Mouse (Mus musculus): ENCODE measurements around the gene Ptprj.
"Not testable (repeated sequence)": the region's sequence is repeated elsewhere in the genome, so short reads cannot be mapped to it uniquely, and the experiment has no call there.

The Ptprj gene

DNA sequence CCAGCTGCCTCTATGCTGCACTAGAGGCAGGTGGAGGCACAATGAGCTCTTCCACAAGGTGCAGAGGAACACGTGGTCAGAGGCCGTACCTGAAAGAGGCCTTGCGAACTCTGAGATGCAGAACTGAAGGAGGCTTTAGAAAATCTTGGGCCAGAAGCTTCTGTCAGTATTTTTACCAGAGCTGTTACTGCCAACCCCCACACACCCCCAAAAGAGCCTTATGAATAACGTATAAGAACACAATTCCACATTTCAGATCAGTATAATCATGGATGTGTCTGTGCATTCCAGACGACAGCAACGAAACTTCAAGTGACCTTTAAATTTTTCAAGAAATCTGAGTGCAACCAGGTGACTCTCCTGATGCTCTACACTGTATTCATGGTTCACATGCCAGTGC, 98.9 kb downstream of the Ptprj start:
- DNase-seq (ENCODE audit: low read depth, low spot score): no peak

DNA sequence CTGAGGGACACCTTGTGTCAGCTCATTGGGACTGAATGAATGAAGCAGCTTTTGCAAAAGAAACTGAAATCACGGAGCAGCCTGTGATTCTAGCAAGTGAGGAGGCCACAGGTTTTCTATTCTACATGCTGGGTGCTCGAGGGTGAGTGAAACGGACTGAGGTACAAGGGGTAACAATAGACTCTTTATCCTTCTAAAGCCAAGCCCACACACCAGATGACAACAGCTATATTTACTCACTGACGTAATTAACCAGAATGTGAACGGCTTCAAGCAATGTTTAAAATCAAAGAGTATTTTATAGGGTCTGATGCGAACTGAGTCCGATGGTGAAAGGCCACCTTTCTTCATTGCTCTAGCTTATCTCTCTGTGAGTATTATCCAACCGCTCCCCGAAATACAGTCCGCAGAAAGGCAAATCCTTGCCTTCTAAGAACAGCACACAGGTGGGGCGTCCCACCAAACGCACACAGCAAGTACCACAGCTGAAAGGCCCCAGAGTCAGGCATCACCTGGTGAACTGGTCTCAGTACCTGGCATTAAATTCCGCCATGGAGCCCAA, 99.6 kb downstream of the Ptprj start:
- no peak for DNase-seq (ENCODE audit: low read depth, low spot score)

DNA sequence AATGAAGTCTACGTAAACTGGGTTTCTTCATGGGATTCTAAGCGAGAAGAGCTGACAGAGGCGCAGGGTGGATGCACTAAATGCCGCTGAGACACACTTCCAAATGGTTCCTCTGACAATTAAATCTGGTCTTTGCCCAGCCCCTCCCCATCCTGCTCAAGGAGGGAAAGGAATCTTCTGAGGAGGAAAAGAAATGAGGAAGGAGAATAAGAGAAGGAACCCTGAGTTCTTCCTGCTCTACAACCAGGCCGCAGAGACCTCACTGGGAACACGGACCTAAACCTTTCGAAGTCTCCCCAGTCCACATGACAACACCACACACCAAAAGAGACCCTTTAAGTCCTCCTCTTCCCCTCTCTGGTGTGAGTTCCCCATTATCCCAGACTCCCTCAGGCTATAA, 101.9 kb downstream of the Ptprj start:
- DNase-seq (ENCODE audit: low read depth, low spot score): no peak

DNA sequence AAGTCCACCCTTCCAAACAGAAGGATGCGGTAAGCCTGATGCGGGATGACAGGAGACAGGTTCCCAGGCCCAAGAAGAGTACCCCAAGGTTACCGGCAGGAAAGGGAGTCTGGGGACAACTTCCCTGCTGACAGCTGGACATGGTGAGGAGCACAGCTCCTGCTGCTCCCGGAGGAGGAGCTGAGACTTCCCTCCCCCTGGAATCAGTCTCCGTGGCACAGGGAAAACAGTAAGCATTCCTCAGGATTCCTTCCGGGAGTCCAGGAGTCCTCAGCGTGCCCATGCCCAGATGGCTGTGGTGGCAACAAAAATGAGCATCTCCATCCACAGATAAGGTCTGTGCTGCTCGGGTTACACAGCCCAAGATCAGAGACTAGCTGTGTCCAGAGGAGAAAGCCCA, 102.8 kb downstream of the Ptprj start:
- no peak for DNase-seq (ENCODE audit: low read depth, low spot score)

DNA sequence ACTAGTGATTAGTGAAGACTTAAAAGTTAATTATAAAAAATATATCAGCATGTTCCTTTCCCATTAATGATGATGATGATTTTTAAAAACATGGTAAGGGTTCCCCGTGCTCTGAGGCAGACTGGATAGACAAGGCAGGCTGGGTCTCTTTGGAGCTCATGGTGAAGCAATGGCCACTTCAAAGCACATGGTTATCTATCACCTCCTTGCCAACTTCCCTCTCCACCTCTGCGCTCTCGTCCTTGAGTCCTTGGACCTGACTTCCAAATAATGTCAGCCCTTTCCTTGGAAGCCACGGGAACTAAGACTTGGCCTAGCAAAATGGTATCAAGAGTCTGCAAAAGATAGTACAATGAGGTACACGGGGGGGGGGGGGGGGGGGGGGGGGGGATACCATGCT, 103.7 kb downstream of the Ptprj start:
- no peak for DNase-seq (ENCODE audit: low read depth, low spot score)

DNA sequence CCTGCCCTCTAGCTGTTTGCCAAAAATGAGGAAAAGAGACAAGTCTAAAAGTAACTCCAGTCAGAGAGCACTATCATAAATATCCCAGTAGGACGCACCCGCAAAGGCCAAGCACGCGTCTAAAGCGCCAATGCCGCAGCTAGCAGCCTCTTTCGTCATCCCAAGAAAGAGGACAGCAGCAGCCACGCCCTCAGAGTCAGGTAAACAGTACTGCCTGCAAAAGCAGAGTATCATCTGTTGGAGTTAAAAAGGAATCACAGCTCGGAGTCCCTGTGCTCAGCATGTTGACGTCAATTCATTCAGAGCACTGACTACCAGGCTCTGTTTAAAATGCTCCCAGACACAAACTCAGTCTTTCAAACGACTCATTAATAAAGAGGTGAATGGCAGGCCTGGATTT, 104.1 kb downstream of the Ptprj start:
- DNase-seq (ENCODE audit: low read depth, low spot score): no peak

DNA sequence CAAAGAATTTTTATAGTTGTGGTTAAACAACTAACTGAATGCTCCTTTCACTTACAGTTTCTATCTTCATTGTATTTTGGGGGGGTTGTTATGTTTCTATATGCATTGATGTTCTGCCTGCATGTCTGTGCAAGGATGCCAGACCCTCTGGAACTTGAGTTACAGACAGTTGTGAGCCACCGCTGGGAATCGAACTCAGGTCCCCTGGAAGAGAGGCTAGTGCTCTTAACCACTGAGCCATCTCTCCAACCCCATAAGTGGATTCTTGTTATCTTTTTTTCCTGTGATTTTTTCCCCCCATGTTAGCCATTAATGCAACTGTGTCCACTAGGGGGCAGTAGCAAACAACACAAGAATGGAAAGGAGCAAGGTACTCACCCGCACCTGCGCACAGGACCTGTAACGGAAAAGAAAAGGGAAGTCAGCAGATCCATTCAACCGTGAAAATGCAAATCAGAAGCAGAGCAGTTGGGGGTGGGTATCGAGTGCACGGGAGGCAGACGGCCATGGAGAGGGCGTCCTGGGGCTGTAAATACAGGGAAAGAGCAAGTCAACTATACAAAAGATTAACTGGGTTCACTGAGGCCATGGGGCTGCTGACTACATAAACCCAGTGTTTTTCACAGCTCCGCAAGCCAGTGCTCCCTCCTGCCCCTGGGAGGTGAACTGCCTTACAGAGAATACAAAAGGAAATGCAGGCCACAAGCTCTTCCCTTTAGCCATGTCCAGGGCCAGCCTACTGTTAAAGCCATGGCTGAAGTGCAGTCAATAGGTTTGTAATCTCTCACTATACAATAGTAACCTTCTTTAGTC, 105.6 kb downstream of the Ptprj start:
- DNase-seq (ENCODE audit: low read depth, low spot score): peak; percentile 92

DNA sequence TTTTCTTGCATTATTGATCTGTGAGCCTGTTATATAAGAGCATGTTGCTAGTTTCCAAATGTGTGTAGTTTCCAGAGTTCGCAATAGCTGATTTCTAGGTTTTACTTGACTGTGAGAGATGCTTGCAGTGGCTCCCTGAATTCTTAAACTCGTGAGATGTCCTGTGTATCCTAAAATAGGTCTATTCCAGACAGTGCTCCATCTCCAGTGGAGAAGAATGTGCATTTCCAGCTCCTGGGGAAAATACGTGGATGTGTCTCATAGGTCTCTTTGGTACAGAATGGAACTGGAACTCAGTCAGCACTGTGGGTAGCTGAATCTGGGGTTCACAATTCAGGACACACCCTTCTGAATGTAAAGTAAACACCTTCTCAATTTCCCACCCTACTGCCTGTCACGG, 107.7 kb downstream of the Ptprj start:
- no peak for DNase-seq (ENCODE audit: low read depth, low spot score)

DNA sequence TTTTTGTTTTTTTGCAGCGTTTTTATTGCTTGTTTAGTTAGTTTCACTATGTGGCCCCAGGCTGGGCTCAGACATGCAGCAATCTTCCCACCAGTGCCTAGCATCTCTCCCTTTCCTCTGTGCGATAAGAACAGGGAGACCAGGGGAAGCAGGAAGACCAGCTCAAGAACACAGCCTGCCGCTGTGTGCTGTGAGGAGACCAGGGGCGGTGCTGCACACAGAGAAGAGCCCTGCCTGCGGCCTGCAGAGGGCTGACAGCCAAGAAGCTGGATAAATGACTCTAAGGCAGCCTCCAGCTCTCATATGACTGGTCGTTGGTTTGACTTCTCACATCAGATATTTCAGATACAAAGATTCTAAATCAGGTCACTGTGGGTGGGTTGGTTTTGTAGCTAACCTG, 110.3 kb downstream of the Ptprj start:
- DNase-seq (ENCODE audit: low read depth, low spot score): no peak

DNA sequence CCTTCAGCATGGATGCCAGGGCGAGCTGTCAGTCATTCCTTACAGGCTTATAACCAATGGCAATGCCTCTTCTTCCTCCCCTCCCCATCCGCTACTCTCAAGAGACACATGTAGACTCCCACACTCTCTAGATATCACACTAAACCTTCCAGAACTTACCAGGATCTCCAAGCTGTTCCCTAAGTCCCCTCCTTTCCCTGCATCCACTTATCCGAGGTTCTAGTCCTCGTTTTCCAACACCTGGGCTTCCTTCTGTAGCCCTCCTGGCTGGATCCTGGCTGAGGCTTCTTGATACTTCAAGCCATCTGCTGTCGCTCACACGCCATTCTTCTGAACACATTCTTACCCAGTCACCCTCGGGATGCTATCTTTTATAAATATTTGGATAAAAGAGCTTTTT, 114.0 kb downstream of the Ptprj start:
- DNase-seq (ENCODE audit: low read depth, low spot score): no peak

DNA sequence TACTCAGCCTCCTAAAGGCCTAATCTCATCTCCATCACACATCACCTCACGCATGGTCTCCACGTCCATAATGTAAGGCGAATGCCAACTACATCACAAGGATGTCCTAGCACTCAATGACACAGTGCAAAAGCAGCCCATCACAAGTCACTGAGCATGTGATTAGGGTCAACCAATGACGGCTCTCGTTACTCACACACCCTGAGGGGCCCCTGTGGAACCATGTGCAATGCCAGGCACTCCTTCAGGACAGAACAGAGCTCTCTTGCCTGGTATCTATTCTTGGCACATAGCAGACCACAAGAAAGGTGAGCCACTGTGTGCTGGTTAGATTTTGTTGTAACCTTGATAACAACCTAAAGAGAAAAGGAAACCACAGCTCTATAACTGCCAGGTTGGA, 116.7 kb downstream of the Ptprj start:
- no peak for DNase-seq (ENCODE audit: low read depth, low spot score)

DNA sequence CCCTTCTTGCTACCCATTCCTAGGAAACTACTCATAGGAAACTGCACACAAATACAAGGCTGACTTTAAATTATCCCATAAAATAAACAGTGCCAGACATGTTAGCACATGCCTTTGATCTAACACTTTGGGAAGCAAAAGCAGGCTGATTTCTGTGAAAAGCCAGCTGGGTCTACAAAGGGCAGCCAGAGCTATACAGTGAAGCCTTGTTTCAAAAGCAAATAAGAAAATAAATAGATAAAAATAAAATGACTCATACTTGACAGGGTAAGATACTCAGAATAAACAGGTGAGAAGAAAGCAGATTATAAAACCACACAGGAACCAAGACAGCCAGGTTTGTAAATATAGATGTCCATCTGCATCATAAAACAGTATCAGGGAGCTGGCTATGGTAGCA, 118.2 kb downstream of the Ptprj start:
- no peak for DNase-seq (ENCODE audit: low read depth, low spot score)

DNA sequence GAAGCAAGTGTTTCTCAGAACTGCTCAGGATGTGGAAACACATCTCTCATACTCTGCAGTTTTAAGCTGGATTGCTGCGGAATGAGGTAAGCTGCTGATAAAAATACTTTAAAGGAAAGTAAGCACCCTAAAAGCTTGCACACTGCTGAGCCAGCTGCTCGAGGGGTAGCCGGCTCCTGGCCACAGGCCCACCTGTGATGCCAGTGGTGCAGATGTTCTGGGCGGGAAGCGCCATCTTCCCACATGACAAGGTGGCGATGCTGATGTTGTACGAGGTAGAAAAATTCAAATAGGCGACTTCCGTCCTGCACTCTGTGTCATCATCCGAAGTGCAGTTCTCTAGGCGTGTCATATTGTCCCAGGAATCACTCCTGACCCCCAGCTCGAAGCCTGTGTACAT, 122.5 kb downstream of the Ptprj start:
- no peak for DNase-seq (ENCODE audit: low read depth, low spot score)

DNA sequence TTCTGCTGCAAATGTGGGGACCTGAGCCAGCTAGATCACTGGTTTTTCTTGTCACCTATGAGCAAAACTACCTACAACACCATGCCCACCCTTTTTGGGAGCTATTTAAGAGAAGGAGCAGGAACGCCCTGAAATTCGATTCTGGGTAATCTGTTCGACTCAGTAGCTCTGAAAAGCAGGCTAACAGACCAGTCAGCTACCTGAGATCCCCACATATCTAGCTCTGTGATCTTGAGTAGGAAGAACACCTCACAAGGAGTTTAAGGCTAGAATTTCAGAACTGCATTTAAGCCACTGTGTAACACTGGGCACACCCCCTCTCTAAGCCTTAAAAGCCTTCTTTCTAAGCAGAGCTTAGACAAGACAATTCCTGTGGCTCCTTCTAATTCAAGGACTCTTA, 128.1 kb downstream of the Ptprj start:
- no peak for DNase-seq (ENCODE audit: low read depth, low spot score)

DNA sequence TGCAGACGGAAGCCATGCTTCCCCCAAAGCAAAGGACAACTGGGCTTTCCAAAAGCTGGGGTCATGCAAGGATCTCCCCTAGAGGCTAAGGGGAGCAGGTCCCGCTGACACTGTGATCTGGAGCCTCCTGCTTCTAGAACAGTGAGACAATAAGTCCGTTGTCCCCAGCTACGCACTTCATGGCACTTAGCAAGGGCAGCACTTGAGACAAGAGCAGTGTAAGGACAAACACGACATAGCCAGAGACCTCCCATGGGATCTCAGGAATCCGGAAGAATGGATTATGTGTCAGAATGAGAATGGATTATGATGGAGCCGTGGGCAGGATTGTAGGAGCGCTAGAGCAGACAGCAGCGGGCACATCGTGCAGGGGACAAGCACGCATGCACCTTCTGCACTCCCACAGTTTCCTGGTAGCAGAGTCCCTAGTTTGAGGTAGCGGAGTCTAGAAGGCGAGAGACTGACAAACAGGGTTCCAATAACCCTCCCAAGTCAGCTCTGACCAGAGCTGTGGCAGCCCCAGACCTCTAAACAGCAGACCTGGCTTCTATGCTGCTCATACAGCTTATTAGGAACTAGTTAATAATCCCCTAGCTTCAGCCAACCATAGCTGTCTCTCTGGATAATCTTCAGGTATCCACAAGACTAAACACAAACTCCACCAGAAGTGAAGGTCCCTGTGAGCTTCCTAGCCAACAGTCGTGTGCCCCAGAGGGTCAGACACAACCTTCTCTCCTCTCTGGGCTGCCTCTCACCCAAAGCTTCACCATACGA, 131.3 kb downstream of the Ptprj start:
- DNase-seq (ENCODE audit: low read depth, low spot score): no peak

DNA sequence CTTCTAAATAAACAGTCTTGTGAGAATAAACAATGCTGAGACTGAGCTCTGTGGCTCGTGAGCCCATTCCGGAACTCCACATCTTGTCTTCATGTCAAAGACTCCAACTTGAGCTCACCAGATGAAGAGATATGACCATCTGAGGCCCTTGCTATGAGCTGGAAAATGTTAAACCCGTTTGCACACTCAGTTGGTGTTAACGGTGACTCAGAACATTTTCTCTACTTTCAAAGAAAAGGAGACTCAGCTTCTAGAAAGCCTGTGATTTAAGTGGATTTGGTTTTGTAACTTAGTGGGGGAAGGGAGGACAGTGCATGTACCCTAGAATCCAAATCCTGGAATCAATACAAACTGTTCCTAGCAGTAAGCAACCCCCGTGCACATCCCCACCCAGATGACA, 136.6 kb downstream of the Ptprj start:
- no peak for DNase-seq (ENCODE audit: low read depth, low spot score)

DNA sequence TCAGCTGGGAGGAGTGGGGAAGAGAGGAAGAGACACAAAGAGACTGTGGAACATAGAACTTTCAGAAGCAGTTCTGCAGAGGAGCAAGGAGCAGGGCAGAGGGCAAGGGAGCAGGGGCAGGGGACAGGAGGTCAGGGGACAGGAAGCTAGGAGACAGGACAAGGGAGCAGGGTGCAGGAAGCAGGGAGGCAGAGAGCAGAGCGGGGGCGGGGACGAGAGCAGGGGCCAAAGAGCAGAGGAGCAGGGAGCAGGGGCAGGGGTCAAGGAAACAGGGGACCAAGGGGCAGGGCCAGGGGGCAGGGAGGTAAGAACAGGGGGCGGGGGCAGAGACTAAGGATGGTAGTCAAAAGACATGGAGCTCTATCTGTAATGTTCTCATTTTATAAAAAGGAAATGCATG, 138.6 kb downstream of the Ptprj start:
- not testable (repeated sequence) for DNase-seq (ENCODE audit: low read depth, low spot score)

DNA sequence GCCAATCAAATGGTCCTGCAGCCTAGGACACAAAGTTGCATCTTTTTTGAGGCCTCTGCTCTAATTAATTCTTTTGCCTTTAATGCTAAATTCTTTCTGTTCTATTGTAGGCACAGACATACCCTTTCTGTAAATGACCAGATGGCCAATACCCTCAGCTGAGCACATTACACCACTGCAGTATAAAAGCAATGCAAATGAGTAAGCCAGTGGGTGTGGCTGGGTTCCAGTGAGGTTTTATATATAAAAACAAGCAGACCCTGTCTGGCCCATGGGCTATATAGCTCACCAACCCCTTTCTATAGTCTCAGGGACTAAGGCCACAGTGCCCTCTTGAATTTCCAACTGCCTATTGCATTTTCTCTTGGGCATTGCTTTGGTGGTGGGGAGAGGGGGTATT, 140.3 kb downstream of the Ptprj start:
- not testable (repeated sequence) for DNase-seq (ENCODE audit: low read depth, low spot score)

DNA sequence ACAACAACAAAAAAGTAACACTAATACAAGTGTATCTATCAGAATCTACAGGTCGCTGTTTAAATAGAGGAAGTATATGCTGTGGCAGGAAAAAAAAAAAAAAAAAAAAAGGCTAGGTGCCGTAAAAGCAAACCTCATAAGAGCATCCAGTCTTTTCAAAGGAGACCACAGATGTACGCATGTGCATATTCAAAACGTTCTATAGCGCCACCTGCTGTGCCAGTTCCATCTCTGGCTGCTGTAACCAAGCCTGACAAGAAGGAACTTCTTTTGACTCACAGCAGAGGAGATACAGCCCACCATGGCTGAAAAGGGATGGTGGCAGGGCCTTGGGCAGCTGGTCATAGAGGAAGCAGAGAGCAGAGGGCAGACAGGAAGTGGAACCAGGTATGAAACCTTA, 143.0 kb downstream of the Ptprj start:
- not testable (repeated sequence) for DNase-seq (ENCODE audit: low read depth, low spot score)

DNA sequence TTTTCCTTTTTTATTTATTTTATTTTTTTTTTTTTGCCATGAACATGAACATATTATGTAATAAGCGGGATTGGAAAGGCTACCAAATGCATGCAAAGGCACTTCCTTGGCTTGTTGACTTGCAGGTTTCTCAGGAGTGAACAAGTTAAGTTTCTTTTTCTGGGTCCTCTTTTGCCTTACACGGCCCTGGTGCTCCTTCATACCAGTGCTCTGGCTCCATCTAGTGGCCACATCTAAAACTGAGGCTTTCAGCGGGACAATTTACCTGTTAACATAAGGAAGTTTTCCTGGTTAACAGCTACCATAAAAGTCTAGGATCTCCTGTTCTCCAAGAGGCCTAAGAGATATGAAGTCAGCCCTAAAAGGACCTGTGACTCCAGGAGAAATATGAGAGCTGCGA, 150.7 kb downstream of the Ptprj start:
- DNase-seq (ENCODE audit: low read depth, low spot score): not testable (repeated sequence)

DNA sequence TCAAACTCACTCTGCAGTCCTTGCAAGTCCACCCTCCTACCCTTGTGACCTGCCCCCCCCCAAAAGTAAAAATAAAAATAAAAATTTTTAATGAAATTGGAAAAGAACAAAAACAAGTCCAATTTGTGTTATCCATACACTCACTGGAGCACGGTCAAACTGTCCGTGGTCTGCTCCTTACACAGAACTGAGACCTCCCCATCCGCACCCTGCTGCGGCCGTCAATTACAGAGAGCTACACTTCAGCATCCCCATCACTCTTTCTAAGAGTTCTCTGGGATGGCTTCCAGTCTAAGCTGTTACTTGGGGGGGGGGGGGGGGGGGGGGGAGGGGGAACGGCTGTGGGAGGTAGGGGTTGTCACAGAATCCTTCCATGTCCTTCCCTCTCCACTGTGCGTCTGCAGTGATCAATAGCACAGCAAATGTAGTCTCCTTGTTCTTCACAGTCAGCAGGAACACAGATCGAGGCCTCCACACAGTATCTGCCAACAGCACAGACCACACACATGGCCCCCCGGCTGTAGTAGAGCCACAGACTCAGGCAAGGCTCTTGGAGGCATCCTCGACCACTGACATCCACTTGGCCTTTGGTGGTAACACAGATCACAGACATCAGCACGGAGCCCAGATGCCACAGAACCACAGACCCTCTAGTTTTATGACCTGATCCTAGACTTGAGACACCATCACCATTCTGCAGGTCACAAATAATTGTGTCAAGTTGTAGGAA, 151.3 kb downstream of the Ptprj start:
- not testable (repeated sequence) for DNase-seq (ENCODE audit: low read depth, low spot score)

DNA sequence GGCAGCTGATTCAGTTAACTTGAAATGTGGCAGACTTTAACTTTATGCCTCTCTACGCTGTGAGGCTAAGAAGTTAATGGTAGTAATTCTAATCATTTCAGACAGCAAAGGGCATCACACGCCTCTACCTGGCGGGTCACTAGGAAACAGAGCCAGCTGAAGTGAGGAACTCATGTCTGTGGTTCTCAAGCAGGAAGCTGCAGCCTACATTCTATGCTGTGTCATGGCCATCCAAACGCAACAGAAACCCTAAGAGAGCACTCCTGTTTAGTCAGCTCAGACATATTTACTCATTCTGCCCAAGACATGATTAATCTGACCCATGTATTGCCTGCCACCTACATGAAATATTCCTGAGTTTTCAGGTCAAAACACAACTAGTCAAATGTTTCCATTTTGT, 155.5 kb downstream of the Ptprj start:
- not testable (repeated sequence) for DNase-seq (ENCODE audit: low read depth, low spot score)

Data from retina, postnatal 7 days (tissue).